In genomic region chr6:3763171-3763967, GRCm38 (mm10) we compare ENCODE assay signal across 9 mouse cellular contexts. TPM values are rescaled to one million over a fixed set of nuclear protein-coding genes. Genes with fewer than 3 reads are reported as not detected.
DNase-seq lines count a peak whose midpoint lies in the region; ATAC-seq and TF ChIP-seq lines count a peak whose summit lies in the region.
"Had no signal": no experiment of that assay in that cellular context is flagged by ENCODE, and none has a peak within 500 bp of the region (broad histone marks: within the 10 kb centered on the region; RNA-seq: fewer than 3 reads in every experiment).

No protein-coding gene starts in this region.

- peak overlapping the region; percentile 97 for H3K4me2 ChIP-seq in hindbrain, embryonic 11.5 days (replicated peaks; ENCODE audit: low read depth, low read length)
- H3K4me2 ChIP-seq in liver, embryonic 13.5 days = peak overlapping the region; percentile 53

- in situ Hi-C loops in ES-E14 (cut with MboI; ENCODE audit: low sequenced_read_pairs in 2 of 2, unreplicated experiment in 2 of 2) = no loop called here

- no peak overlapping the region for H3K27ac ChIP-seq in ES-E14 (ENCODE audit: insufficient read depth, low read depth, low read length, poor library complexity, severe bottlenecking)
- no peak overlapping the region for H3K27ac ChIP-seq in hindbrain, embryonic 11.5 days (ENCODE audit: low read depth, low read length)
- no peak overlapping the region for H3K27ac ChIP-seq in liver, embryonic 13.5 days

- peak; percentile 21 for DNase-seq in 3134 (ENCODE audit: extremely low read depth, insufficient read length, low spot score)
- peak; percentile 44 for DNase-seq in ES-E14 (ENCODE audit: low read depth, low spot score)
- peak; percentile 61 for DNase-seq in hindbrain, embryonic 11.5 days (ENCODE audit: low spot score)
- DNase-seq in liver, embryonic 13.5 days = no peak
- DNase-seq in yolk sac, embryonic 10.5 days (ENCODE audit: low spot score) = peak; percentile 21
- no peak for DNase-seq in ovary, postnatal 10 days (ENCODE audit: low spot score)
- DNase-seq in cerebellum, adult 11-12 months = no peak

- WGBS in hindbrain, embryonic 11.5 days = under 1% methylated on average over 39 of the region's 39 CpGs
- 1% methylated on average over 37 of the region's 39 CpGs for WGBS in liver, embryonic 13.5 days (ENCODE audit: insufficient replicate concordance)

- H3K4me1 ChIP-seq in ES-E14 (ENCODE audit: control insufficient read depth in 2 of 2, insufficient read depth in 2 of 2, low read length in 2 of 2, poor library complexity in 1 of 2) = no peaks in the 10 kb centered on the region
- H3K4me1 ChIP-seq in hindbrain, embryonic 11.5 days (replicated peaks; ENCODE audit: control insufficient read depth, insufficient read depth, low read length) = 0 out of 2 replicates have a peak, but pooled peaks cover 2% of the 10 kb centered on the region
- no peaks in the 10 kb centered on the region for H3K4me1 ChIP-seq in liver, embryonic 13.5 days (replicated peaks)

- peaks cover 35% of the 10 kb centered on the region for H3K27me3 ChIP-seq in hindbrain, embryonic 11.5 days (ENCODE audit: control insufficient read depth, insufficient read depth, low read length)
- peaks cover 36% of the 10 kb centered on the region for H3K27me3 ChIP-seq in liver, embryonic 13.5 days

- no peaks in the 10 kb centered on the region for H3K36me3 ChIP-seq in ES-E14 (ENCODE audit: control insufficient read depth, insufficient read depth, low read length, poor library complexity, severe bottlenecking)
- no peaks in the 10 kb centered on the region for H3K36me3 ChIP-seq in hindbrain, embryonic 11.5 days (ENCODE audit: control insufficient read depth, insufficient read depth, low read length)
- H3K36me3 ChIP-seq in liver, embryonic 13.5 days = no peaks in the 10 kb centered on the region

- H3K9me3 ChIP-seq in ES-E14 (ENCODE audit: control insufficient read depth, insufficient read depth, low read depth, low read length) = no peaks in the 10 kb centered on the region
- H3K9me3 ChIP-seq in hindbrain, embryonic 11.5 days (ENCODE audit: control insufficient read depth, low read length) = no peaks in the 10 kb centered on the region
- H3K9me3 ChIP-seq in liver, embryonic 13.5 days (replicated peaks) = no peaks in the 10 kb centered on the region

- ATAC-seq in hindbrain, embryonic 11.5 days (ENCODE audit: low FRiP score) = peak; percentile 80
- no peak for ATAC-seq in liver, embryonic 13.5 days (ENCODE audit: low read depth)

- peak overlapping the region; percentile 67 for H3K9ac ChIP-seq in ES-E14 (ENCODE audit: insufficient read depth, low read depth, low read length, poor library complexity, severe bottlenecking)
- peak overlapping the region; percentile 40; the same call in 1 of the 2 replicates for H3K9ac ChIP-seq in hindbrain, embryonic 11.5 days (ENCODE audit: low read depth, low read length)
- no peak overlapping the region for H3K9ac ChIP-seq in liver, embryonic 13.5 days

- peak overlapping the region; percentile 71 to 76 for H3K4me3 ChIP-seq in ES-E14 (ENCODE audit: insufficient read depth in 1 of 2, low read depth in 1 of 2, low read length in 2 of 2, poor library complexity in 1 of 2, severe bottlenecking in 1 of 2)
- H3K4me3 ChIP-seq in hindbrain, embryonic 11.5 days (ENCODE audit: low read depth, low read length) = peak overlapping the region; percentile 54
- peak overlapping the region; percentile 34 for H3K4me3 ChIP-seq in liver, embryonic 13.5 days (replicated peaks)

TF ChIP-seq in ES-E14, 5 proteins besides CTCF, POLR2A, EP300 and RAD21:
- TF ChIP-seq HCFC1 (IDR thresholded peaks at IDR 0.05; ENCODE audit: borderline replicate concordance, insufficient read depth, low read length) = no peak
- TF ChIP-seq ZNF384 (IDR thresholded peaks at IDR 0.05; ENCODE audit: low read depth, low read length) = no peak
TF ChIP-seq in ES-E14: peak in this region for 0.

RNA-seq across cellular contexts. Expression of gene Calcr, which starts 1.1 kb away (rescaled TPM):
- total RNA-seq in ES-E14 (2012; rRNA removed) = 0.85 and 1.1 TPM in 2 replicates
- 0.88 and 1.1 TPM in 2 replicates for polyA plus RNA-seq in hindbrain, embryonic 11.5 days (2014; fragmentation: Nextera tagmentation; extraction: Ambion mirVana)
- not detected in 2 replicates for polyA plus RNA-seq in liver, embryonic 13.5 days (2015; fragmentation: Nextera tagmentation; extraction: Ambion mirVana)
- polyA plus RNA-seq: cortical plate, adult 2 months; spleen, adult 2 months had no signal

Comparison
In these comparisons a context has a peak if more than half of its experiments do, and no peak if none do; other contexts are left out.
1. DNase-seq: peak in 3134 (single experiment), ES-E14 (single experiment), hindbrain, embryonic 11.5 days (single experiment) and yolk sac, embryonic 10.5 days (single experiment); none in liver, embryonic 13.5 days (single experiment), ovary, postnatal 10 days (single experiment) and cerebellum, adult 11-12 months (single experiment).
2. Peak in every context shown above with its lines, with median percentiles within 50 percentile points of each other: H3K4me3 ChIP-seq.